8 mouse cellular contexts compared by ENCODE assay signal in the genomic region with DNA sequence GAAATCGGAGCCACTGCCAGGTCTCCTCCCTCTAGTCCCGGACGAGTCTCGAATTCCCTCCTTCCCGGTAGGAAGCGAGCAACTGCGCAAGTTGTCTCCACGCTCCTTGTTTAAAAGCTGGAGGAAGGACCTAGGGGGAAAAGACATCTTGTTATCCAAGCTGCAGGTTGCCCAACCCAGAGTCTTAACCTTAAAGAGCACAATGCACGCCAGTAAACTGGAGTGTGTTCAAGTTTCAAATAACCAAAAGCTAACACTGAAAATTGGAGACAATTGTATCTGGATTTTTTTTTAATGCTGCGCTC. TPM values are rescaled to one million over a fixed set of nuclear protein-coding genes. Genes with fewer than 3 reads are reported as not detected.
A peak's percentile ranks its signal among the peaks of the same experiment; 100 is the strongest.
DNase-seq lines count a peak whose midpoint lies in the region; ATAC-seq and TF ChIP-seq lines count a peak whose summit lies in the region.

No protein-coding gene starts in this region.

- H3K27ac ChIP-seq in left cerebral cortex, adult 2 months: peak overlapping the region; percentile 75; the same call in 1 of the 2 replicates
- H3K27ac ChIP-seq in embryonic facial prominence, embryonic 15.5 days (replicated peaks): peak overlapping the region; percentile 84
- H3K27ac ChIP-seq in intestine, postnatal 0 days (ENCODE audit: low read depth, low read length): 0 out of 2 replicates have a peak overlapping the region, but pooled peaks have one; percentile 71
- H3K27ac ChIP-seq in neural tube, embryonic 12.5 days: no peak overlapping the region

- H3K9me3 ChIP-seq in embryonic facial prominence, embryonic 15.5 days (replicated peaks): no peaks in the 10 kb centered on the region
- H3K9me3 ChIP-seq in intestine, postnatal 0 days (ENCODE audit: control insufficient read depth): no peaks in the 10 kb centered on the region
- no peaks in the 10 kb centered on the region for H3K9me3 ChIP-seq in neural tube, embryonic 12.5 days

- peak overlapping the region; percentile 6; the same call in 1 of the 2 replicates for H3K9ac ChIP-seq in embryonic facial prominence, embryonic 15.5 days
- H3K9ac ChIP-seq in intestine, postnatal 0 days (ENCODE audit: low read depth, low read length): peak overlapping the region; percentile 77; the same call in 1 of the 2 replicates
- H3K9ac ChIP-seq in neural tube, embryonic 12.5 days: no peak overlapping the region

- H3K27me3 ChIP-seq in embryonic facial prominence, embryonic 15.5 days: no peaks in the 10 kb centered on the region; the same call in 1 of the 2 replicates
- no peaks in the 10 kb centered on the region for H3K27me3 ChIP-seq in intestine, postnatal 0 days (replicated peaks; ENCODE audit: control insufficient read depth, insufficient read depth, low read length)
- H3K27me3 ChIP-seq in neural tube, embryonic 12.5 days (replicated peaks): peaks cover 9% of the 10 kb centered on the region; the same call in 1 of the 2 replicates

- H3K36me3 ChIP-seq in embryonic facial prominence, embryonic 15.5 days: no peaks in the 10 kb centered on the region
- H3K36me3 ChIP-seq in intestine, postnatal 0 days (ENCODE audit: control insufficient read depth, insufficient read depth): no peaks in the 10 kb centered on the region
- H3K36me3 ChIP-seq in neural tube, embryonic 12.5 days: no peaks in the 10 kb centered on the region

- peaks cover 21% of the 10 kb centered on the region for H3K4me1 ChIP-seq in embryonic facial prominence, embryonic 15.5 days
- H3K4me1 ChIP-seq in intestine, postnatal 0 days (replicated peaks; ENCODE audit: control insufficient read depth, insufficient read depth, low read length): peaks cover 6% of the 10 kb centered on the region; the same call in 1 of the 2 replicates
- H3K4me1 ChIP-seq in neural tube, embryonic 12.5 days: peaks cover 15% of the 10 kb centered on the region

- TF ChIP-seq CTCF in left cerebral cortex, adult 2 months (IDR thresholded peaks at IDR 0.05): no peak
- TF ChIP-seq CTCF in intestine, postnatal 0 days (IDR thresholded peaks at IDR 0.05; ENCODE audit: low read depth): no peak

- 1% methylated on average over 10 of the region's 10 CpGs for WGBS in embryonic facial prominence, embryonic 15.5 days
- WGBS in intestine, postnatal 0 days: 3% methylated on average over 10 of the region's 10 CpGs
- 6% methylated on average over 10 of the region's 10 CpGs for WGBS in neural tube, embryonic 12.5 days

- no peak for DNase-seq in left cerebral cortex, adult 2 months (ENCODE audit: extremely low spot score in 1 of 2, low spot score in 2 of 2)
- DNase-seq in left cerebral cortex, adult 9 months (ENCODE audit: low spot score in 2 of 2): no peak
- no peak for DNase-seq in thymus, postnatal 25 days
- DNase-seq in B cell, adult 2 months: no peak
- DNase-seq in ovary, postnatal 10 days (ENCODE audit: low spot score): no peak

- H3K4me3 ChIP-seq in left cerebral cortex, adult 2 months: peak overlapping the region; percentile 95
- peak overlapping the region; percentile 79 for H3K4me3 ChIP-seq in embryonic facial prominence, embryonic 15.5 days (replicated peaks)
- peak overlapping the region; percentile 76 for H3K4me3 ChIP-seq in intestine, postnatal 0 days (ENCODE audit: low read depth, low read length)
- H3K4me3 ChIP-seq in neural tube, embryonic 12.5 days: peak overlapping the region; percentile 67

- intact Hi-C loops in left cerebral cortex, adult 2 months (cut with DNase I): loop anchor here (2.0 kb wide), 1 partner anchor 32 kb away; no protein-coding TSS in a partner anchor

- peak overlapping the region; percentile 98 for H3K4me2 ChIP-seq in embryonic facial prominence, embryonic 15.5 days (replicated peaks)
- peak overlapping the region; percentile 92 for H3K4me2 ChIP-seq in intestine, postnatal 0 days (replicated peaks; ENCODE audit: low read depth)
- peak overlapping the region; percentile 97 for H3K4me2 ChIP-seq in neural tube, embryonic 12.5 days (replicated peaks)

- no peak for ATAC-seq in embryonic facial prominence, embryonic 15.5 days (ENCODE audit: insufficient number of reproducible peaks, low FRiP score, low TSS enrichment, low read depth)
- no peak for ATAC-seq in intestine, postnatal 0 days
- no peak for ATAC-seq in neural tube, embryonic 12.5 days (ENCODE audit: low FRiP score, low read depth)

RNA-seq across cellular contexts. Expression of gene Tbc1d8, which starts 0.3 kb away (rescaled TPM):
- 10 to 100 TPM; 18.3 to 20.2 TPM for total RNA-seq in left cerebral cortex, adult 2 months (2021)
- polyA plus RNA-seq in embryonic facial prominence, embryonic 15.5 days (2015; fragmentation: Nextera tagmentation; extraction: Ambion mirVana): 12.7 and 14.1 TPM in 2 replicates
- polyA plus RNA-seq in intestine, postnatal 0 days (2015; fragmentation: Nextera tagmentation; extraction: Ambion mirVana): 4.2 and 4.7 TPM in 2 replicates
- 8.6 and 9.5 TPM in 2 replicates for polyA plus RNA-seq in neural tube, embryonic 12.5 days (2016; fragmentation: Nextera tagmentation; extraction: Ambion mirVana)

RNA-seq across cellular contexts. Expression of gene Cnot11, which starts 55.9 kb away (rescaled TPM):
- total RNA-seq in left cerebral cortex, adult 2 months (2021): 10 to 100 TPM; 22.8 to 26.4 TPM
- polyA plus RNA-seq in embryonic facial prominence, embryonic 15.5 days (2015; fragmentation: Nextera tagmentation; extraction: Ambion mirVana): 19.4 and 21.2 TPM in 2 replicates
- 13.5 and 14.7 TPM in 2 replicates for polyA plus RNA-seq in intestine, postnatal 0 days (2015; fragmentation: Nextera tagmentation; extraction: Ambion mirVana)
- 28.5 and 29.6 TPM in 2 replicates for polyA plus RNA-seq in neural tube, embryonic 12.5 days (2016; fragmentation: Nextera tagmentation; extraction: Ambion mirVana)
